Comparison of ENCODE assay signal across 14 mouse cellular contexts in genomic region chr19:22929768-22930167, GRCm38 (mm10).
A peak's percentile ranks its signal among the peaks of the same experiment; 100 is the strongest.
DNase-seq lines count a peak whose midpoint lies in the region; ATAC-seq and TF ChIP-seq lines count a peak whose summit lies in the region.
"Had no signal": no experiment of that assay in that cellular context is flagged by ENCODE, and none has a peak within 500 bp of the region (broad histone marks: within the 10 kb centered on the region; RNA-seq: fewer than 3 reads in every experiment).

No protein-coding gene starts in this region.

- H3K27ac ChIP-seq in heart, postnatal 0 days (ENCODE audit: low read depth) = peak overlapping the region; percentile 51
- no peak overlapping the region for H3K27ac ChIP-seq in kidney, embryonic 14.5 days (ENCODE audit: low read depth, low read length)
- no peak overlapping the region for H3K27ac ChIP-seq in midbrain, embryonic 11.5 days (ENCODE audit: low read depth, low read length)
- H3K27ac ChIP-seq: macrophage; midbrain, embryonic 13.5 days had no signal

- no peak for TF ChIP-seq CTCF in heart, postnatal 0 days (IDR thresholded peaks at IDR 0.05; ENCODE audit: low read depth)

- ATAC-seq in heart, postnatal 0 days (ENCODE audit: insufficient read depth, low read depth) = peak; percentile 38; the same call in 1 of the 2 replicates
- ATAC-seq in kidney, embryonic 14.5 days (ENCODE audit: low FRiP score, low TSS enrichment) = no peak
- no peak for ATAC-seq in midbrain, embryonic 11.5 days (ENCODE audit: low FRiP score)
- ATAC-seq: activated CD4-positive, CD25-positive, alpha-beta regulatory T cell, adult 4 months; inflammation-experienced regulatory T-cells, adult 6 months had no signal

- intact Hi-C loops in heart, postnatal 10 days (cut with DNase I) = no loop called here
- intact Hi-C loops in left cerebral cortex, postnatal 36 days (cut with DNase I) = loop anchor here (2.0 to 5.0 kb wide), 2 partner anchors 13 to 283 kb away; no protein-coding TSS in a partner anchor

- no peaks in the 10 kb centered on the region for H3K36me3 ChIP-seq in heart, postnatal 0 days (replicated peaks; ENCODE audit: control insufficient read depth, insufficient read depth, low read length)
- H3K36me3 ChIP-seq in kidney, embryonic 14.5 days (ENCODE audit: control insufficient read depth, insufficient read depth, low read length) = no peaks in the 10 kb centered on the region
- H3K36me3 ChIP-seq in midbrain, embryonic 11.5 days (ENCODE audit: control insufficient read depth, insufficient read depth, low read length) = no peaks in the 10 kb centered on the region
- H3K36me3 ChIP-seq: midbrain, embryonic 13.5 days had no signal

- H3K4me2 ChIP-seq in heart, postnatal 0 days (ENCODE audit: low read depth, low read length) = no peak overlapping the region
- H3K4me2 ChIP-seq in kidney, embryonic 14.5 days (replicated peaks; ENCODE audit: low read depth, low read length) = no peak overlapping the region
- H3K4me2 ChIP-seq in midbrain, embryonic 11.5 days = no peak overlapping the region
- H3K4me2 ChIP-seq: midbrain, embryonic 13.5 days had no signal

- H3K4me1 ChIP-seq in heart, postnatal 0 days (ENCODE audit: control insufficient read depth, insufficient read depth) = peaks cover 18% of the 10 kb centered on the region
- no peaks in the 10 kb centered on the region for H3K4me1 ChIP-seq in kidney, embryonic 14.5 days (ENCODE audit: control insufficient read depth, insufficient read depth, low read length)
- no peaks in the 10 kb centered on the region for H3K4me1 ChIP-seq in midbrain, embryonic 11.5 days (ENCODE audit: control insufficient read depth, insufficient read depth, low read length)

- no peaks in the 10 kb centered on the region for H3K27me3 ChIP-seq in heart, postnatal 0 days (ENCODE audit: control insufficient read depth, insufficient read depth, low read length)
- no peaks in the 10 kb centered on the region for H3K27me3 ChIP-seq in kidney, embryonic 14.5 days (ENCODE audit: control insufficient read depth, insufficient read depth, low read length)
- H3K27me3 ChIP-seq in midbrain, embryonic 11.5 days (ENCODE audit: control insufficient read depth, insufficient read depth, low read length) = no peaks in the 10 kb centered on the region
- H3K27me3 ChIP-seq: midbrain, embryonic 13.5 days had no signal

- no peak for TF ChIP-seq EP300 in heart, postnatal 0 days (IDR thresholded peaks at IDR 0.05; ENCODE audit: low read depth)

- H3K4me3 ChIP-seq in heart, postnatal 0 days (ENCODE audit: low read depth, low read length) = no peak overlapping the region
- no peak overlapping the region for H3K4me3 ChIP-seq in kidney, embryonic 14.5 days (ENCODE audit: low read length)
- H3K4me3 ChIP-seq in midbrain, embryonic 11.5 days (ENCODE audit: low read depth, low read length) = no peak overlapping the region
- H3K4me3 ChIP-seq: midbrain, embryonic 13.5 days had no signal

- WGBS in heart, postnatal 0 days = 40% methylated on average over 6 of the region's 6 CpGs
- WGBS in kidney, embryonic 14.5 days = 84% methylated on average over 6 of the region's 6 CpGs
- 86% methylated on average over 6 of the region's 6 CpGs for WGBS in midbrain, embryonic 11.5 days

- H3K9me3 ChIP-seq in heart, postnatal 0 days (replicated peaks; ENCODE audit: control insufficient read depth, low read length) = no peaks in the 10 kb centered on the region
- no peaks in the 10 kb centered on the region for H3K9me3 ChIP-seq in kidney, embryonic 14.5 days (ENCODE audit: control insufficient read depth, low read length)
- H3K9me3 ChIP-seq in midbrain, embryonic 11.5 days (ENCODE audit: control insufficient read depth, low read length) = no peaks in the 10 kb centered on the region
- H3K9me3 ChIP-seq: midbrain, embryonic 13.5 days had no signal

- peak; percentile 80 to 85 for DNase-seq in frontal cortex, adult 2 months (ENCODE audit: extremely low spot score in 1 of 2, low spot score in 1 of 2)
- no peak for DNase-seq in frontal cortex, postnatal 10 days (ENCODE audit: low spot score in 2 of 2)
- peak; percentile 30 for DNase-seq in heart, postnatal 0 days (ENCODE audit: low spot score)
- DNase-seq in heart, postnatal 10 days = no peak
- peak; percentile 93 for DNase-seq in brain, adult 2 months (ENCODE audit: low read depth, low spot score)
- DNase-seq in left cerebral cortex, postnatal 36 days (ENCODE audit: low spot score in 2 of 2) = peak; percentile 59 to 61
- DNase-seq in midbrain, embryonic 11.5 days (ENCODE audit: low spot score, missing footprints) = no peak
- DNase-seq: spleen, adult 18-20 months; thymus, postnatal 25 days had no signal

- no peak overlapping the region for H3K9ac ChIP-seq in heart, postnatal 0 days (replicated peaks; ENCODE audit: low read depth, low read length)
- H3K9ac ChIP-seq in kidney, embryonic 14.5 days (ENCODE audit: low read depth, low read length) = no peak overlapping the region
- H3K9ac ChIP-seq in midbrain, embryonic 11.5 days (ENCODE audit: low read length) = no peak overlapping the region
- H3K9ac ChIP-seq: midbrain, embryonic 13.5 days had no signal

Comparison
In these comparisons a context has a peak if more than half of its experiments do, and no peak if none do; other contexts are left out.
1. DNase-seq: peak in frontal cortex, adult 2 months (2 of 2), heart, postnatal 0 days (single experiment), brain, adult 2 months (single experiment) and left cerebral cortex, postnatal 36 days (2 of 2); none in frontal cortex, postnatal 10 days (0 of 2), heart, postnatal 10 days (0 of 2) and midbrain, embryonic 11.5 days (single experiment).